Mouse (Mus musculus) regulatory T cell (primary cell): Measurements from ENCODE around the gene Med15.

ENCODE experiments used
- in situ Hi-C: fragments of 300-600 bp; cut with MboI, MseI; formaldehyde crosslinking; loops from one replicate; pipeline ENCODE4 v1.15.1; 2025; ENCODE audit warnings: high pct_unique_total_duplicates

Gene Med15

DNA sequence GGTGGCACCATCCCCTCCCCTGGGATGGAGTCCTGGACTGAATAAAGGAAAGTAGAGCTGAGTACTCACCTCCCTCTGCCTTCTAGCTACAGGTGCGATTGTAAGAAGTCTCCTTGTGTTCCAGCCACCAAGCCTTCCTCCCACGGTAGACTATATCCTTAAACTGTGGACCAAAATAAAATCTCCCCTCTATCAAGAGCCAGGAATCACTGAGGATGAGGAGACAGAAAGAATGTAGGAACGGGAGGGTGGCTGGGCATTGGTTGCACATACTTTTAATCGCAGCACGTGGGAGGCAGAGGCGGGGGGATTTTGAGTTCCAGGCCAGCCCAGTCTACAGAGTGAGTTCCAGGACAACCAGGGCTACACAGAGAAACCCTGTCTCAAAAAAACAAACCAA is 260 bp downstream of the Med15 start:
- in situ Hi-C loops, result no loop called here

DNA sequence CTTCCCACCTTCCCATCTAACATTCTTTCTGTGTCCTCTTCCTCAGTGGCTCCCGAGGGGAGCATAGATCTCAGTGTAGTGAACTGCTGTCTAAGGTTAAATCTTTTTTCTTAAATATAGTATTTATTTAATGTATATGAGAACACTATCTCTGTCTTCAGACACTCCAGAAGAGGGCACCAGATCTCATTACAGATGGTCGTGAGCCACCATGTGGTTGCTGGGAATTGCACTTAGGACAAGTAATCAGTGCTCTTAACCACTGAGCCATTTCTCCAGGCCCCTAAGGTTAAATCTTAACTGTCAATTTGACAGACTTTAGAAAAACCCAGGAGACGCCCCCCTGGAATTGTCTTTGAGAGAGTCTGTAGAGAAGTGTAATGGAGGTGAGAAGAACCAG is 670 bp downstream of the Med15 start:
- in situ Hi-C loops, result no loop called here

DNA sequence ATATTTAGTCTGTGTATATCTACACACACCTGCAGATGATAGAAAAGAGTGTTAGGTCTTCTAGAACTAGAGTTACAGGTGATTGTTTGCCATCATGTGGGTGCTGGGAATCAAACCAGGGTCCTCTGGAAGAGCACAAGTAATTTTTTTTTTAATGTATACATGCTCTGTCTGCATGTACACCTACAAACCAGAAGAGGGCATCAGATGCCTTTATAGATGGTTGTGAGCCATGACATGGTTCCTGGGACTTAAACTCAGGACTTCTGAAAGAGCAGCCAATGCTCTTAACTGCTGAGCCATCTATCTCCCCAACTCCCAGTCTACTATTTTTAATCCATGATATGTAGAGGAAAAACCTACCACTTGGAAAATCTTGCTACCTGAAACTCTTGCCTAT is 2.7 kb downstream of the Med15 start:
- in situ Hi-C loops, result no loop called here

DNA sequence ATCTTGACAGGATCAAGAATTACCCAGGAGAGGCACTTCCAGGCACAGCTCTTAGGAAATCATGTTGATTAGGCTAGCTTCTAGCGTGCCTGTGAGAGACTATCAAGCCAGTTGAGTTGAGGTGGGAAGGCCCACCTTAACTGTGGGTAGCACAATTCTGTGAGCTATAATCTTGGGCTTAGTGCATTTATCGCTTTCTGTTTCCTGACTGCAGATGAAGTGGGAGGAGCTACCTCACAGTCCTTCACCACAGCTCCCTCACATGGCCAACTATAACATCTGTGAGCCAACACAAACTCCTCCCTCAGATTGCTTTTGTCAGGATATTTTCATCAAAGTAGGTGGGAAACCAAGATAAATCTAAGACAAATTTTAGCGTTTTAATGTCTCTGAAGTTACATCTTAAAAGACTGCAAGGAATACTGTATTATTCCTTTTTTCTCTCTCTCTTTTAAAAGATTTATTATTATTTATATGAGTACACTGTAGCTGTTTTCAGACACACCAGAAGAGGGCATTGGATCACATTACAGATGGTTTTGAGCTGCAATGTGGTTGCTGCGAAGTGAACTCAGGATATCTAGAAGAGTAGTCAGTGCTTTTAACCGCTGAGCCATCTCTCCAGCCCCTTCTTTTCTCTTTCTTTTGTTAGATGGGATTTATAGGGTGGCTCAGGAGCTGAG is 5.4 kb downstream of the Med15 start:
- in situ Hi-C loops, result no loop called here

DNA sequence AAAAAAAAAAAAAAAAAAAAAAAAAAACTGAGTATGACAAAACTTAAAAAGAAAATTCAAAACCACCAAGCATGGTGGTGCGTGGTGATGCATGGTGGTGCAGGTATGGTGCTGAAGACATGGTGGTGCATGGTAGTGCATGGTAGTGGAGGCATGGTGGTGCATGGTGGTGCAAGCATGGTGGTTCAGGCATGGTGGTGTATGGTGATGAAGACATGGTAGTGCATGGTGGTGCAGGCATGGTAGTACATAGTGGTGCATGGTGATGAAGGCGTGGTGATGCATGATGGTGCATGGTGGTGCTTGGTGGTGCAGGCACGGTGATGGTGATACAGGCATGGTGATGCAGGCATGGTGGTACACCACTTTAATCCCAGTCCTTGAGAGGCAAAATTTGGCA is 8.2 kb downstream of the Med15 start:
- in situ Hi-C loops, result no loop called here

DNA sequence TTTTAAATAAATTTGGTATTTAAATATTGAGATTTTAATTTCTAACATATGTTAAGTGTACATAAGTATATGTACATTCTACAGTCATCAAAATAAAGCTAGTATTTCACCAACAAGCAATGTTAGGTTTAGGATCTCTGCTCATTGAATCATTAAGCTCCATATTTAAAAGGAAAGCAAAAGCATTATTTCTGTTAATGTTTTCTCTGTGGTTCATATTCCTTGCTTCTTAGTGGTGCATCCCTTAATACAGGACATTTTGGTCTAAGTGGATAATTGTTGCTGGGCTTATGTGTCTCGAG is 9.4 kb downstream of the Med15 start:
- in situ Hi-C loops, result no loop called here

DNA sequence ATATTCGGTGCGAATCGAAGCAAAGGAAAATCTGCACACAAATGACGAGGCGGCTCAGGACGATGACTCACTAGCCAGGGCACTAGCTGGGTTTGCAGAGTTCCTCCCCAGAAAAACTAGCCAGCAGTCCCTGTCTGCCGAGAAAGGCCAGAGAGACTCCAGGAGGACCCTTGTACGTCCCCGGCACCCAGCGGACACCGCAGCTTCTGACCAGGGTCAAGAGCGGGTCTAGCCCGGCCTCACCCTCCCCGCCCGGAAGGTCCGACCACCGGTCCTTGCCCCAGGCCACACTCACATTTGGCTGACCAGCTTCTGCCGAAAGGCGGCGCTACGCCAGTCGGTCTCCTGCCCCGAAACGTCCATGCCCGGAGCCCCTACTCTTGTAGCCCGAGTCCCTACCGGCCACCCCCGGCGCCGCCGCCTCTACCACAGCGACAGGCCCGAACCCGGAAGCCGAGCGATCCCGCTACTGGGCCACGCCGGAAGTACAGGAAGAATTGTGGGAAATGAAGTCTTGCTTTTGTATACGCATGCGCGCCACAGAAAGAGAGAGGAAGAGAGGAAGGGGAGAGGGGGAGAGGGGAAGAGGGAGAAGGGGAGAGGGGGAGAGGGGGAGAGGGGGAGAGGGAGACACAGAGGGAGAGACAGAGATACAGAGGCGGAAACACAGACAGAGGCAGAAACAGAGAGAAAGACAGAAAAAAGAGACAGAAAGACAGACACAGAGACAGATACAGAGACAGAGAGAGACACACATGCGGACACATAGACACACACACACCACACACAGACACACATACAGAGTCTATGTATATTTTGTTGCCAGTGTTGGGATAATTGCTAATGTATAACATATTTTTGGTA is 10.0 kb downstream of the Med15 start:
- in situ Hi-C loops, result no loop called here

DNA sequence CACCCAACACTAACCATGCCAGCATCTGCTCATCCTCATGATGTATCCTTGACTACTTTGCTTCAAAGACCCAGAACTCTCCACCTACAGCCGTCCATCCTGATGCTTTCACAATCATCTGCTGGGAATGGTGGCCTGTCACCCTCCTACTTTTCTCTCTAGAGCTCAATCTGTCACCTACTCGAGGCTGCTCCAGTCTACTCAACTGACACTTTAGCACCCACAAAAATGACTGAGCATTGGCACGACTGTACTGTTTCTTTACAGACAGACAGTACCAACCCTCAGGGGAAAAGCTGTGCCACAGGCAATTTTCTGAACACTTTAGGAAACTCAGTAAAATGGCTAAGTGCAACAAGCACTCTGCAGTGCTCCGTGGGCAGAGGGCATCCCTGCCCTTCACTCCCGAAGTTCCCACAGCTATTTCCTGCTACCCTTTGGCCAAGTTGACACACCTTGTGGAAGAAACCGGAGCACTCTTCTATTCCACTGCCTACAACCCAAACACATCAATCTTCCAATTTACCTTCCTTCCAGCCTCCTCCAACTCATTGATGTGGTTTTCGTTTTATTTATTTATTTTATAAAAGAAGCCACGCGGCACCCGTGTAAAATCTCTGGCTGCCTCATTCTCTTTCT is 10.8 kb downstream of the Med15 start:
- in situ Hi-C loops, result no loop called here

DNA sequence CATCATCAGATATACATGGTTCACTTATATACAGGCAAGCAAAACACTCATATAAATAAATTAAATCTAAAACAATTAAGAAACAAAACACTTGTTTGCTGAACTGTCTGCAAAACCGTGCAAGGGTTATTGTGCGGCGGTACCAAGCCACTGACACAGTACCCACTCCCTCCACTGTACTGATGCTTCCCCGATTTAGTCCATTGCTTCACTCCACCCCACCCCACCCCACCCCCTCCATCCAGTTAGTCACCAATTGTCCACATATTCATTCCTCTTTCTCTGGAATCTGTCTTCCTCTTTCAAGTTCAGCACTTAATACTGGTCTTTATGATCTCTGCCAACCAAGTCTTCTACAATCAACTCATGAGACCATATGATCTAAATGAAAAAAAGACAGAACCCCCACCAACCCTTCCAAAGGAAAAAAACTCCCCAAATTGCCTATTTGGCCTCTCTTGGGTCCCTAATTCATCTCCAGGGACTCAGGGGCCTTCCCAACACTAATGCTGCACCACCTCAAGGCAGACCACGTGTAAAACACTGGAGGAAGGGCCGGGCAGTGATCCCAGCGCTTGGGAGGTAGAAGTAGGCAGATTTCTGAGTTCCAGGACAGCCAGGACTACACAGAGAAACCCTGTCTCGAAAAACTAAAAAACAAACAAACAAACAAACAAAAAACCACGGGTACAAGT is 11.4 kb downstream of the Med15 start:
- in situ Hi-C loops, result no loop called here

DNA sequence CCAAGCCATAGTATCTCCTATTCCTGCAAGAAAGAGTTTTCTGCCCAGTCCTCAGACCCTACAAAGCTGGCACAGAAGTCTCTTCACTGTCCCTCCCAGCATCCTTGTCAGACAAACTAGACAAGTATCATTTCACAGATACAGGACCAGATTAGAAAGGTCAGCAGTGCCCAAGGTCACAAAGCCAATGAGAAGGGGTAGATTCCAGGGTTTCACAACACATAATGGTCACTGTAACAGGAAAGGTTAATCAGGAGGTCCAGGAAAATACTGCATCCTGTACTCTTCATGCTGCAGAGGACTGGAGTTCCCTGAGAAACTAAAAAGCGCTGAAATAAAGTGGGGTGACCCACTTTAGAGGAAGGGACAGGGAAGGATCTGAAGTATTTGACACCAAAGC is 14.9 kb downstream of the Med15 start:
- in situ Hi-C loops, result no loop called here

DNA sequence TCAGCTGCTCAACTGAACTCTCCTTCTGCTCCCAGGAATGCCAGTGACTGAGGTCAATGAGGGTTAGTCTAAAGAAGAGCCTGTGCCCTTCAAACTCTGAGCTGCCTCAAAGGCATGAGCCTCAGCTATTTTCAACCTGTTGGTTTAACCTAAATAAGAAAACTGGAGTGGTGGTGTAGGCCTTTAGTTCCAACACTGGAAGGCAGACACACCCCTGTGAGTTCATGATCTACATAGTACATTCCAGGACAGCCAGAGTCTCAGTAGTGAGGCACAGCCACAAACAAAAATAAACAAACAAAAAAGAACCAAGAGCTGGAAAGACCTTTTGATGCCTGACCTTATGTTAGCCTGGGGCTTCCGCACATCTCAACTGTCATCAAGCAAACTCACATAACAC is 25.1 kb downstream of the Med15 start:
- in situ Hi-C loops, result no loop called here

DNA sequence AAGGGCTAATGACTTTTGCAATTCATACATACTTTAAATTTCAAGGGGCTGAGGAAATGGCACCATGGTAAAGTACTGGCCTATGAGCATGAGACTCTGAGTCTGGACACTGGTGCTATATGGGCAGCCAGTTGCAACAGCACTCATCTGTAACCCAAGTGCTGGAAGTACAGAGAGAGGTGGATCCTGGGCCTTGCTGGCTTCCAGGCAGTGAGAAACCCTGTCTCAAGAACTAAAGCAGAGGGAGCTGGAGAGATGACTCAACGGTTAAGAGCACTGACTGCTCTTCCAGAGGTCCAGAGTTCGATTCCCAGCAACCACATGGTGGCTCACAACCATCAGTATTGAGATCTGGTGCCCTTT is 31.7 kb downstream of the Med15 start:
- in situ Hi-C loops, result no loop called here

DNA sequence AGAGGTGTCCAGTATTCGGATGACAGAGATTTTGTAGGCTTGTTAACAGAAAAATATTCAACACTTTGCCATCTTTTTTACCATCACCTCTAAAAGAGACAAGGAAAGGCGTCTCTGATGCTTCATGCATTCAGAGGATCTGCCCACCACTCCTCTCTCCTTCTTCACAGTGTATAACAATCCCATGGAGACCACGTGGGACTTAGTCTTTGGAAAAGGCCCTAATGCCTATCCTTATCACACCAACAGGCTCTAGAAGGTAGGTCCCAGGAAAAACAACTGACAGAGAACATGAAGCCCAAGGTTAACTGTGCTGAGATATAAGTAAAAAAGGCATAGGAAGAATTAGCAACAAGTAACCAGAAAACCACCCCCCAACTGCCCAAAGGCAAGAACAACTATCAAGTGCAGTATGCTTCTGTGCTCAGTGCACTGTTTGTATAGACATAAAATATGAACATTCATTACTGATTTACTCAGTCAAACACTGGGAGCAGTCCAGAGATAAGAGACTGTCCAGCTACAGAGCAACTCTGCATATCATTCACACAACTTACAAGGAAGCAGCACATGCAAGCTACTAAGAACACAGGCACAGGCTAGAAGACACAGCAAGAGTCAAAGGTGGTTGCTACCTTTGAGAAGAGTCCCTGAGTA is 32.2 kb downstream of the Med15 start:
- in situ Hi-C loops, result no loop called here

DNA sequence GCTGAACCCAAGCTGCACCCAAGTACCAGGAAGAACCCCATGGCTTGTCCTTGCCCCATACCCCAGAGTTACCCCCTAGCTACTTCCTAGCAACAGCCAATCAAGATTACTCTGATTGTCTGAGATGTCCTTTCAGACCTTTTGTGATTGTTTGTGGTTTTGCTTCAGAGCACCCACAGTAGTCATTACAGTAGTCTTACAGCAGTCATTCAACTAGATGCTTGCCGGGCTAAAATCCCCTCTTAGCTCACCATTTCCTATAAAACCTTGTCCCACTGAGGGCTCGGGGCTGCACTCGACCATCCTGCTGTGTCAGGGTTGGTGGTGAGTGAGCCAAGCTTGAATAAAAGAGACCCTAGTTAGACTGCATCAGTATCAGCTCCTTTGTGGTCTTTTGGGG is 37.8 kb downstream of the Med15 start:
- in situ Hi-C loops, result no loop called here

DNA sequence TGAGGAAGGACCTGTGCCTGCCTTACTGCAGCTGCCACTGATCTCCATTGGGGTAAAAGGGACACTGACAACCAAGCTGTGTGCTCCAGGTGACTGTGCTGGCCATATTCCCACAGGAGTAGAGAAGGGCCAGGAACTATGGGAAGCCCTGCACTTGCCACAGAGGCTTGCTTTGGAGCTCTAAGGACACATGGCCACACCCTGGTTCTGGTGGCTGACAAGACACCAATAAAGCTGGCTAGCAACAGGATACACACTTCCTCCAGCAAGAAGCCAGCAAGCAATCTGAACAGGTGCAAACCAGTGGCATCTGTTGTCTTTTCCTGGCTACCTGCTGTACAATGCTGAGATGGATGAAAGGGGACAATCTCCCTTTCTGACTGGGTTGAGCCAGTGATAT is 62.8 kb downstream of the Med15 start:
- in situ Hi-C loops, result no loop called here

DNA sequence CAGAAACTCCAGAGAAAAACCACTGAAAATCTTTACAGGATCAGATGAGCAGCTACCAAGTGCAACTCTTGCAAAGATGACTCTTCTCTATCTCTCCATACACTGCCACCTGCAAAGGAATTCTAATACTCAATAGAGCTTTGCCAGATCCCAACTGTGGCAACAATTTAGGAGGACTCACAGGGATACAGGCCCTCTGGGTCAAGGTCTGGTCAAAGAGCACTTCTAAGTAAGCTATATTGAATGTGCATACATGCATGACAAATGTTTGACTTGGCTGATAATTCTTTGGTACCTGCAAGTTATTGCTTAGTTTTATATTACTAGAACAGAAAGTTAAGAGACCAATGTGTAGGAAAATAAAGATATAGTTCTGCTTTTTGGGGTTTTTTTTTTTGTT is 67.1 kb downstream of the Med15 start:
- in situ Hi-C loops, result no loop called here

DNA sequence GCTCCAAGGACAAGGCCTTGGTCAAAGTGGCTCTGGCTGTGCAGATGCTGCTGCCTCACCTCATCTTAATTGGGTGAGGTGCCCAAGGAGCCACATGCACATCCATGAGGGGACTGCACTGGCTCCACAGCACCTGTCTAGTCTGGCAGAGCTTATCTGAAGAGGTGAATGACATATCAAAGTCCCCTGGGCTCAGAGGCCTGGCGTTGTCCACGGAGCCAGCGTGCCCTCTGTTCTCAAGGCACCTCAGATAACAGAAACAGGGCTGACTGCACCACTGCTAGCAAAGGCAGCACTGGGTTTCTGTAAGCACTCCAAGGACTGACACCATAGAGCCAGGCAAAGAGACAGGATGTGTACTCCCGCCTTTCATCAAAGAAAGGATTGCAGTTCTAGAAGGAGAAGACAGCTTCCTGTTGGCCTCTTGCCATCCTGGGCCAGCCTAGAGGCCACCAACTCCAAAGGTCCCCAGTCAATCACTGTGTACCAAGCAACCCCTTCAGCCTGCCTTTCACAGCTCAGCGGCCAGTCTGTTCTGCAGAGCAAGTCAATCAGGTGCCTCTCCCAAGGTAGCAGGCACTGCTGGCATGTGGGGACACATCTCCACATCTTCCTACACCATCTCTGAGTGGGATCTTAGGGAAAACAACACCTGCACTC is 76.3 kb downstream of the Med15 start:
- in situ Hi-C loops, result no loop called here

DNA sequence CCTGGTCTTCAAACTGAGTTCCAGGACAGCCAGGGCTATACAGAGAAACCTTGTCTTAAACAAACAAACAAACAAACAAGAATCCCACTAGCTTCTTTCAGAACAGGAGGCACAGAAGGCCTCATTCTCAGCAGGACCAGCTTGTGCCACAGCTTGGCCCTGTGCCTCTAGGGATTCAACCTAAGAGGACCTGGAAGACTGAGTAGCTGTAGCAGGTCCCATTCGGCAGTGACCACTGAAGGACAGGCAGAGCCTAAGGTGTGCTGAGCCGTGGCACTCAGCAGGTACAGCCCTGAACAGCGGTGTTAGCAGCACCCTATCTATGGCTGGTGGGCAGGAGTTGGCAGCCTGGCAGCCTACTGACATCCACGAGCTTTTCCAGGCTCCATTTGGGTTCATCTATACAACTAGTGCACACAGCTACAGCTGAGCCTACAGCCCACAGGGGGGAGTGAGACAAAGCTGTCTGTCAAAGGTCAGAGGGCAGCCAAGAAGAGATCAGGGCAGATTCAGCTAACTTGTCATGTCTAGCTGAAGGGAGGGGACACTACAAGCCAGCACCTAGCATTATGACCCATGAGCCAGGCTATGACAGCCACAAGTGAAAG is 78.4 kb downstream of the Med15 start:
- in situ Hi-C loops, result no loop called here

DNA sequence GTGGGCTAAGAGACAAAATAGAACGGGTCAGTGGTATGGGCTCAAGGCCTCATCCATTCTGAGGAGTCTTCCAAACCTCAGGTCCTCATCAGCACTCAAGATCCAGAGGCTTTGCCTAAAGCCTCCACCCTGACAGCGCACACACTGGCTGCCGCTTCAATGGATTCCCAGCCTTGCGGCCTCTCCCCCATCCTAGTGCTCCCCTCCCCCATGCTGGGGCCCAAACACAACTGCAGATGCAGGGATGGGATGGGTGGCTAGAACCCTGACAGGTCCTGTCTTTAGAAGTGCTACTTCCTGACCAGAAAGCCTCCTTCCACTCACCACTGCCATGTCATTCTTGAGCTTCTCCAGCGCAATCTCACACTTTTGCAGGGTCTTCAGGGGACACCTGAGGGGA is 79.1 kb downstream of the Med15 start:
- in situ Hi-C loops, result no loop called here

DNA sequence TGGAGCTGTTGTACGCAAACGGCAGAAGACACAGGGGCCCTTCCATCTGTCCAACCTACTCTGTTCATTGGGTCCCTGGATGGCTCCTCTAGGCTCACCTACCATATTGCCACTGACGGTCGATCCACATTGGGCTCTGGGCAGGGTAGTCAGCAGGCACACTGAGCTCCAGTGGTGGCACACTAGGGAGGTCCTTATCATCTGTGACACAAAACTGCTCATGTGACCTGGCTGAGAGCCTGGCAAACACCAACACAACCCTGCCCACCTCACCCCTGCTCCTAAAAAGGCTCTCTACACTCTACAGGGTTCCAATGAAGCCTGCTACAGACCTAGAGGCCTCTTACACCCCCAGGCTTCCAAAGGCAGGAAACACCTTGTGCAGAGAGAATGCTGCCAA is 80.1 kb downstream of the Med15 start:
- in situ Hi-C loops, result no loop called here

DNA sequence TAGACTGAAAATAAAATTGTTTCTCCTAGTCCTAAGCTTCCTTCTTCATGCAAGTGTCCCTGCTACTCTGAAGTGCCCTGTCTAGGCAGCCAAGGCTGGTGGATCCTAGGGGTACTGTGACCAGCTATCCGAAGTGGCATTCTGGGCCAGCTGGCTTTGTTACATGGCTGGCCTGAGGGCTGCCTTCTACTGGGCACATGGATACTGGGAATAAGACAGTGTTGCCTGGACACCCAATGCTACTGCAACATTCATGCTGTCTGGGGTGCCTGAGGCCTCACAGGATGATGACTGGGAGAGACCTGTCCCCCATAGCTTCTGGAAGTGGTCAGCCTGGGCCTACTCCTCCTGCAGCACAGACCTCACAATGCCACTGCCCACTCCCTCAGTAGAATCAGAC is 82.0 kb downstream of the Med15 start:
- in situ Hi-C loops, result no loop called here
